Mouse (Mus musculus): ENCODE data around the gene Kctd21.

The Kctd21 gene

DNA sequence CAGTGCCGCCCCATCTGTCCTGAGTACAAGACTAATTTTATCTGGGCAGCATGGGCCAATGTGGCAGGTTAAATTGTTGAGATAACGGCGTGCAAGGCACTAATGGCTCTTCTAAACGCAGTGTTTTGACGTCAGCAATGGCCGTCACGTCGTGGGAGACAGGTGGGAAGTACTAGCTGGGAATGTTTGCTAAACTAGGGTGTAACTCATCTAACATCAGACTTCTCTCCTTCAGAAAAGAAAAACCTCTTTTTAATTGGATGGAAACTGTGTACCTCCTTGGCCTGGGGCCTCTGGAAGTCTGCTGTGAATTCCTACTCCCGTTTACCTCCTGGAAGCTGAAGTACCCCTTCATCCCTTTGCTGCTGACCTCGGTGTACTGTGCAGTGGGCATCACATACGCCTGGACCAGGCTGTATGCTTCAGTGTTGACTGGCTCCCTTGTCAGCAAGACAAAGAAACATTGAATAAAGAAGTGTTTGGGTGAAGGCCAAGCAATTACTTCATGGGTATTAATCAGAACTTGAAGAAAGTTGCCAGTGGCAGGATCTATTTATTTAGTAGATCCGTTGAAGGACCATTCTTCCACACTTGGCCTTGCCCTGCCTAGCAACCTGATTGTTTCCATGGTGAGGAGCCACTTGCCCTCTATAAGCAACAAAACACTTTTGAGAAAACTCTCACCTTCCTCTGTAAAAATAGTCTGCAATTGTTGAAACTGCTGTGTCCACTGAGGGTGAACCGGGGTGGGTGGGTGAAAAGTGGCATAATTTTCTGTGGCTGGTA is 59.4 kb downstream of the Kctd21 start:
- DNase-seq = peak; percentile 93

DNA sequence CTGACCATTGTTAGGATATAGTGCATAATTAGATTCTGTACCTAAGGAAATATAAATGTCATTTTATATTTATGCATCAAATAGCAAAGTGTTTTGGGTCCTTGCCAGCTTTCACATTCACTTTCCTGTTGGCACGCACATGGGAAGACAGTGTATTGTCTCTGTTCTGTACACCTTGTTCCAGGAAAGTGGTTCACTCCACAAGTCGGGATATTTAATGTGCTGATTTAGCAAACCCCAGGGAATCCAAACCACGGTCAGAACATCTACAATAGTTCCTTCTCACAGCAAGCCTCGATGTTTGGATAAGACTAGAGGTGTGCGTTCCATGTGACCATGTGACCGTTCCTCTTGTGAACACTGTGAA is 59.9 kb downstream of the Kctd21 start:
- peak; percentile 82 for DNase-seq

DNA sequence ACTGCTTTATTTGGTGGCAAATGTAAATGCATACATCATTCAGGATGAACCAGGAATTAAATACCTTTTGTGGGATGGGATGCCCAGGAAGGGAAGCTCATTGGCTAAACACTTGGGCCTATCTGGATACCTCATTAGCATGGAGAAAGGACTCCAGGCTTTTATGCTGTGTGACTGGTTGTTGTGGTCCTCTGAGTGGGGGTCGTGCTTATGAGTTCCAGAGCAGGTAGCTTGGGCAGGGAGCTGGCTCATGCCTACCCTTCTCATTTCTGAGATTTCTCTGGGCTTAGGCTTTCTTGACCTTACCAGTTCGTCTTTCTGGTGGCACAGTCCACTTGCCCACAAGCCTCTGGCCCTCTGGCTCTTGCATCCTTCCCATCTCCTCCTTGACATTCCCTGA is 62.2 kb downstream of the Kctd21 start:
- no peak for DNase-seq

DNA sequence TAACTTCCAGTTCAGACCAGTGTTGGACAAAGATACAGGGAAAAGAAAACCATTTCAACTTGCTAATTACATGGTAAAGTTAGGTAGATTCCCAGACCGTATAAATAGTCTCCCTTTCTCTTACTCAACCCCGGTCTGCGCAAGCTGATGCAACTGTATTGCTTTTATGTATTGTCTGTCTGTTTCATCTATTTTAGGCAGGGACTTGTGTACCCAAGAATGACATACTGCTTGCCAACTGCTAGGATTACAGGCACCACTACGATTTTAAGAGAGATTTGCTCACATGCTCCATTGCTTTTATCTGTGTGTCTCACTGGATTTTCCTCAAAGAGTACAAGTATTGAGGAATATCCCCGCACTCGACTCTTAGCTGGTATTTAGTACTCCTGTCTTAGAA is 66.8 kb downstream of the Kctd21 start:
- no peak for DNase-seq
